Mouse (Mus musculus) heart, embryonic 16.5 days (tissue): ENCODE results near the gene Hs1bp3. TPM values are rescaled to one million over a fixed set of nuclear protein-coding genes. Genes with fewer than 3 reads are reported as not detected.

ENCODE experiments used
- ATAC-seq: fragments of 200-750 bp; cut with Nextera tagmentation; replicated peaks from 2 replicates; pipeline ENCODE4 v1.8.0; 2017; ENCODE audit warnings: moderate number of reproducible peaks; ENCODE audit not compliant: insufficient read depth, low FRiP score; ENCODE audit errors: extremely low read depth
- H3K27ac ChIP-seq: fragments of 300-500 bp; sonication (generic); 2 replicates; pipeline ENCODE4 v1.5.1; 2014; ENCODE audit warnings: mild to moderate bottlenecking, low read length, control low read depth, moderate library complexity
- H3K27me3 ChIP-seq: fragments of 300-500 bp; sonication (generic); 2 replicates; pipeline ENCODE4 v1.6.1; 2014; ENCODE audit warnings: low read length, mixed read lengths; ENCODE audit not compliant: control insufficient read depth, insufficient read depth
- H3K36me3 ChIP-seq: fragments of 300-500 bp; sonication (generic); 2 replicates; pipeline ENCODE4 v1.6.1; 2014; ENCODE audit not compliant: control insufficient read depth, insufficient read depth
- H3K4me1 ChIP-seq: fragments of 300-500 bp; sonication (generic); 2 replicates; pipeline ENCODE4 v1.6.1; 2014; ENCODE audit warnings: low read length, mixed read lengths; ENCODE audit not compliant: control insufficient read depth, insufficient read depth
- H3K4me2 ChIP-seq: fragments of 300-500 bp; sonication (generic); 2 replicates; pipeline ENCODE4 v1.6.1; 2014; ENCODE audit warnings: low read depth, mild to moderate bottlenecking, control low read depth, low read length
- H3K4me3 ChIP-seq: fragments of 300-500 bp; sonication (generic); 2 replicates; pipeline ENCODE4 v1.5.1; 2014; ENCODE audit warnings: mild to moderate bottlenecking, control low read depth, low read length
- H3K9ac ChIP-seq: fragments of 300-500 bp; sonication (generic); 2 replicates; pipeline ENCODE4 v1.6.1; 2014; ENCODE audit warnings: low read length, control low read depth
- H3K9me3 ChIP-seq: fragments of 300-500 bp; sonication (generic); replicated peaks from 2 replicates; pipeline ENCODE4 v1.6.1; 2016; ENCODE audit warnings: low read length; ENCODE audit not compliant: control insufficient read depth
- WGBS: fragments of 180-500 bp; shearing (Covaris S2); extraction: QIAGEN DNeasy Blood & Tissue Kit; methylation state at CpG from one replicate; pipeline ENCODE4 v1.1.7; 2014; 5-methylcytosine and 5-hydroxymethylcytosine counted together
- polyA plus RNA-seq: library from polyadenylated mRNA; unstranded; fragments of >200 nt; fragmentation: Nextera tagmentation; extraction: Ambion mirVana; gene quantifications from 2 replicates; pipeline ENCODE4 v1.2.1, GENCODE M21; 2015

Hs1bp3 gene
- polyA plus RNA-seq, 1 experiment from 2014 or later, result 15.1 TPM

GRCm38 (mm10) chr12:8388529-8389414 lies 75.5 kb downstream of the Hs1bp3 start:
- H3K27ac ChIP-seq, result no peak overlapping the region
- ATAC-seq, result no peak
- 85% methylated on average over 4 of the region's 4 CpGs for WGBS

GRCm38 (mm10) chr12:8393226-8393625 lies 80.0 kb downstream of the Hs1bp3 start:
- no peaks in the 10 kb centered on the region for H3K36me3 ChIP-seq
- H3K27me3 ChIP-seq, result no peaks in the 10 kb centered on the region
- H3K9ac ChIP-seq, result no peak overlapping the region
- 76% methylated on average over 5 of the region's 5 CpGs for WGBS
- no peak for ATAC-seq
- no peaks in the 10 kb centered on the region; the same call in 1 of the 2 replicates for H3K4me1 ChIP-seq
- no peak overlapping the region for H3K27ac ChIP-seq
- no peaks in the 10 kb centered on the region for H3K9me3 ChIP-seq
- no peak overlapping the region for H3K4me2 ChIP-seq
- H3K4me3 ChIP-seq, result no peak overlapping the region

More at GRCm38 (mm10) chr12:8388529-8389414, 75.5 kb downstream of the Hs1bp3 start:
- Histone ChIP-seq H3K4me3 (no peak overlapping the region), H3K36me3 (no peaks in the 10 kb centered on the region), H3K4me2 (no peak overlapping the region), H3K4me1 (peaks cover 13% of the 10 kb centered on the region), H3K27me3 (no peaks in the 10 kb centered on the region), H3K9ac (no peak overlapping the region), H3K9me3 (no peaks in the 10 kb centered on the region)

Other genes with a start within 250 kb of the Hs1bp3 start
- 36.5 and 43.0 TPM in 2 replicates for gene Ldah, start 105.3 kb upstream of the Hs1bp3 start, polyA plus RNA-seq
- not detected in 2 replicates for gene Gdf7, start 11.5 kb upstream of the Hs1bp3 start, polyA plus RNA-seq
- gene Rhob, start 186.6 kb downstream of the Hs1bp3 start, polyA plus RNA-seq, result 38.5 and 39.3 TPM in 2 replicates